Mouse (Mus musculus): ENCODE data around the gene Grhl1.
"Not testable (repeated sequence)": the region's sequence is repeated elsewhere in the genome, so short reads cannot be mapped to it uniquely, and the experiment has no call there.

Gene Grhl1

GRCm38 (mm10) chr12:24571523-24572392 lies at the start of gene Grhl1:
Gene Grhl1, plus strand, starts transcription at chr12:24572283.
- peak; percentile 87 for DNase-seq (ENCODE audit: low spot score)

- not testable (repeated sequence) for DNase-seq (ENCODE audit: low spot score)
These were observed 47.0 kb upstream of the Grhl1 start for GRCm38 (mm10) chr12:24525065-24525464.

- no peak for DNase-seq (ENCODE audit: low spot score)
These were observed 35.7 kb upstream of the Grhl1 start for GRCm38 (mm10) chr12:24536390-24536789.

DNA sequence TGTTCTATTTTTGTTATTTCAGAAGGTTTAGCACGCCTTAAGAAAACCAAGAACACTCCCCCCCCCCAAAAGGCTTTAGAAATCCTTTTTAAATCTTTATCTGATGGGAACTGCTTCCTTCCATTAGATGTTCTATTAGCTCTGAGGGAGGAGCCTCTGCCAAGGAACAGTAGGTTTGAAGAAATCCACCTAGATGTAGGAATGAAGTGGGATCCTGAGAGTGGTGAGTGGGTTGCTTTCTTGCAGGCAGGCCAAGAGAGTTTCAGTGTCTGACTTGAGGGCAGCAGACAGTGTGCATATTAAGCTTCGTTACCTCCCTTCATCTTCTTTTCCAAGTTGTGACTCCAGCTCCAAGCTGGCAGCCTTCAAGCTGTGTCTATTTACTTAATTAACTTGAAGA lies 34.9 kb upstream of the Grhl1 start:
- DNase-seq (ENCODE audit: low spot score): no peak

DNA sequence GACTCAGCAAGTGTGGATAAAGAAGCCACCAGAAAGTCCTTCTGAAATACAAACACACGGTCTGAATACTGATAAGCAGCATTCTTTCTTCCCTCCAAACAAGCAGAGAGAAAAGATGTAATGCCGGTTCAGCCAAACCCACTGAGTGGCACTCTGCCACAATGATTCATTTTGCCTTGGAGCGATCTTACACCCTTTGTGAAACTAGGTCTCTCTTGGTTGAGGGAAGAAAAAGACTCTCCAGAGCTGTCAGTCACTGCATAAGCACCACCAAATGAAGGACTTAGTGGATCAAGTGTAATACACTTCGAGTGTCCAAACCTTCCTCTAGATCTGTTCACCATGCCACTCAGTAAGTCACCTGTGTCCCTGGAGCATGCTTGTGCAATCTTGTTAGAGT lies 34.1 kb upstream of the Grhl1 start:
- no peak for DNase-seq (ENCODE audit: low spot score)

- DNase-seq (ENCODE audit: low spot score): no peak
These were observed 30.5 kb upstream of the Grhl1 start for GRCm38 (mm10) chr12:24541426-24542154.

DNA sequence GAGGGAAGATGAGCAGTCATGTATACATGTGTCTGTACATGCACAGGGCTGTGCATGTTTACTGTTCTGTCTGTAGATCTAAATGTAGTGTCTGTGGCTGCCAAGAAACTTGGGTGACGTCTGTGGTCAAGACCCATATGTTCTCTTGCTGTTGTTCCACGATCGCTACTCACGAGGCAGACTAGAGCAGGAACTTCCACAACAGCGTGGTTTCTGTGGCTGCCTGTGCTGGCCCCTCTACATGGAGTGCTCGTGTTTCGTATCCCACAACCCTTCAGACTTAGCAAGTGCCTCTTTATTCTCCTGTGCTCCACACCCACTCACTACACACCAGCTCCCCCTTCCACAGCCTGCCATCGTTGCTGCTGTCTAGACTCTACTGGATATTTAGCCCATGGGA lies 24.4 kb upstream of the Grhl1 start:
- DNase-seq (ENCODE audit: low spot score): no peak

DNA sequence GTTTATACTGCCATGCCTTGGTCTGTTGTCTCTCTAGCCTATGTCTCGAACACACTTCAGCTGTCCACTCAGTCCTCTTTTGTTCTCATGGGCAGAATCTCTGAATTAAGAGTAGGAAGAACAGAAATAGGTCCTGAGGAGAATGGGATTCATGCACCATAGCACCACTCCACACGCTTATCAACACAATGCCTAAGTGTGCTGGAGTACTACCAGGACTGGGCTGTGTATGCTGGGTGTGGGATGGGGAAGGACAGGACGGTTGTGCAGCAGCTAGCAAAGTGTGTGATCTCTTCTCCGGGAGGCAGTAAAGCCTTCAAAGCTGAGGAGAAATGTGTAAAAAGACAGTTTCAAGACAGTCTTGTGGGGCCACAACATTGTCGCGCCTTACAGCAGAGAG lies 23.2 kb upstream of the Grhl1 start:
- DNase-seq (ENCODE audit: low spot score): no peak

DNA sequence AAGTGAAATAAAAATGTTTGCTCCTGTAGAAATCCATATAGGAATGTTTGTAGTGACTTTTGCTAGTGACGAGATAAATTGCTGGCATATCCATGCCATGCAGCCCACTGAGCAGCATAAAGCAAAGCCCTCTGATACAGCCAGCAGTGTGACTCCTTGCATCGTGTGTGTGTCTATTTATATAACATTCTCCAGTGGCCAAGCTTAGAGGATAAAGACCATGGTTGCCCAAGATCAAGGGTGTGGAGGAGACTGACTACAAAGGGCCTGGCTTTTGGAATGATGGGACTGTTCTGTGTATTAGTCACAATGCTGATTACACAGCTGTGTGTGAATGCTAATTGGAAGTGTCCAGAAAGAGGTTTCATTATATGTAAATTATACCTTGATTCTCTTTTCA lies 19.6 kb upstream of the Grhl1 start:
- DNase-seq (ENCODE audit: low spot score): no peak

DNA sequence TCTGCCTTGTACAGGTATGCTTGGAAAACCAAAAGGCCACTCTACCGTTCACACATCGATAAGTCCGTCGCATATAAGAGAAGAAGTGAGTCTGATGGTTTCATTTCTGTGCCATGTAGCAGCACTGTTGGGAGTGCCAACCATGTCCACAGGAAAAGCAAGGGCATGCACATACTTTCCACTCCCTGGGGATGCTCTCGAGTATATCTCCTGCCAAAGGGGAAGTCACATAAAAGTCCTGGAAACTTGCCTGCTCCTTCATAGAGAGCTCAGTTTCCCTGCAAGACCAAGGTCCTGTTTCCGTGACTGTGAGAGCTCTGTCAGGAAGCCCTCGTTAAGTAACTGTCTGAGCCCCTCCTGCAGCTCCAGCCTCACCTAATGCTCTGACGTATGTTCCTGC lies 16.1 kb upstream of the Grhl1 start:
- DNase-seq (ENCODE audit: low spot score): no peak

- DNase-seq (ENCODE audit: low spot score): no peak
These were observed 8.6 kb upstream of the Grhl1 start for GRCm38 (mm10) chr12:24563395-24563960.

DNA sequence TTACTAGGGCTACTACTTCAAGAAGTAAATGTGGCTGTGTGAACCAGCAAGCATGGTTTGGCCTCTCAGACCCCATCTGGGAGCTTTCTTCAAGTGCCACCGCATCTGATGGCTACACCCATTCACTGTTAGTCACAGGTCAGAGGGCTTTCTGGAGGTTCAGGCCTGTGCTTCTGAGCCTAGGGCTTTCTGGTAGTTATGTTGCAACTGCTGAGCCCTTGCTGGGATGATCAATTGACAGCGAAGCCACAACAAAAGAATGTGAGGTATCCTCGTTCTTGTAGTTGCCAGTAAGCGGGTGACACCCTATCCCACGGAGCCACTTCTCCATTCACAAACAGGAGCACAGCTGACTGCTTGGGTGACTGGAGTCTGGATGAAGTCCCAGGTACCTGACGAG lies 6.8 kb upstream of the Grhl1 start:
- no peak for DNase-seq (ENCODE audit: low spot score)

DNA sequence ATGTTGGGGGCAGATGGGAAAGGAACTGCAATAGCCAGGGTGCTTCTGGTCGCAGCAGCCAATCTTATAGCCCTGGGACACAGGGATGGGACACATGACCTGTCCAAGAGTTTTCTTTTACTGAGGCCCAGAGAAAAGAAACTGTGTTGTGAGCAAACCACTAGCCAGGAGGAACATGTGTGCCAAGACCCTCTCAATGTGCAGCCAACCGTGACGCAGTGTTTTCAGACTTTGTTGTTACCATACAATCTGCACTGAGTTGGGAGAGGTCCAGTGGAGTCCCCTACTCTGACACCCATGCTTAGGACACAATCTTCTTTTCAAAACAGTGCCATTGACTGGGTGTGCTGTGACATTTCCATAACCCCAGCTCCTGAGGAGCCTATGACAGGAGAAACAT lies 4.5 kb upstream of the Grhl1 start:
- DNase-seq (ENCODE audit: low spot score): no peak

DNA sequence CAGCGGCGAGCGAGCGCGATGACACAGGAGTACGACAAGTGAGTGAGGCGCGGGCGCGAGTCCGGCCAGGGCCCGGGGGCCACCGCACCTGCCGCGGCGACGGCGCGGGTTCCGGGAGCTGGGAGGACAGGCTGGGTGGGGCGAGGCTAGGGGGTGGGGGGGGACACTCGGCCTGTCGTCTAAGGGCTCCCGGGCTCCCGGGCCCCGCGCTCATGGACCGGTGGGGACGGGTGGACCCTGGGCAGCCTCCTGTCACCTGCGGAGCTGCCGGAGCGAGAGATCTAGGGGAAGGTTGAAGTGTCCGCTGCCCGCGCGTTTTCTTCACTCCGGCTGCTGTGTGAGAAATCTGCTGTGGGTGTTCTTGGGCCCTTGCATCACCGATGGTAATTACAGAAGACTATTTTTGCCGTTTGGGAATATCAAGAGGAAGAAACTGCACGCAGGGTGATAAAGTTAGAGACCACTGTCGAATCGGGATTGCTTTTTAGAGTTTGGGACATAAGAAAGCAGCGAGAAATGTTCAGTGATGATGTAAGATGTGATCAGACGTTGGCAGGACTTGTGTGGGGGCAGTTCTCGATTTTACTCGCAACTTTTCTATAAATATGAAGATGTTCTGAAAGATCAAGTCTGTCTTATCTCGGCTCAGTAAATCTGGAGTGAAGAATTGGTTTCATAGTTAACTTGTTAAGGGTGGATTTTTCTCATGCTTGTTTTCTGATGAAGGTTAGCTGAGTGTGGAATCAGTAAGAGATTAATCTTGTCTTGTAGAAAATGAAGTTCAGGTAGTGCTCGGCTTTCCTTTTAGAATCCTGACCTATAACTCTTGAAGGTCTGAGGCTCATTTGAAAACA lies 565 bp downstream of the Grhl1 start:
- no peak for DNase-seq (ENCODE audit: low spot score)

DNA sequence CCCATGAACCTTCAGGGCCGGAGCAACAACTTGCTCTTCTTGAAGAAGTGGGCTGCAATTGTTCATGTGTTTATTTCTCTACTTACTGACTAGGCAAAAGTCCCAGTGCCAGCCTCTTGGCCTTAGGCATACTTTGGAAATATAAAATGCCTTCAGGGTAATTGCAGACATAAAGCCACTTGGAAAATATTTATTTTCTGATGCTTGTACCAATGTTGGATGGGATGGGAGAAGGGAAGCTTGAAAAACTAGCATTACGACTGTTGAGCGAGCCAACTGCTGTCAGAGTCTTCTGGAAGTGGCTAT lies 1.1 kb downstream of the Grhl1 start:
- DNase-seq (ENCODE audit: low spot score): no peak

- DNase-seq (ENCODE audit: low spot score): no peak
These were observed 2.8 kb downstream of the Grhl1 start for GRCm38 (mm10) chr12:24574870-24575269.

DNA sequence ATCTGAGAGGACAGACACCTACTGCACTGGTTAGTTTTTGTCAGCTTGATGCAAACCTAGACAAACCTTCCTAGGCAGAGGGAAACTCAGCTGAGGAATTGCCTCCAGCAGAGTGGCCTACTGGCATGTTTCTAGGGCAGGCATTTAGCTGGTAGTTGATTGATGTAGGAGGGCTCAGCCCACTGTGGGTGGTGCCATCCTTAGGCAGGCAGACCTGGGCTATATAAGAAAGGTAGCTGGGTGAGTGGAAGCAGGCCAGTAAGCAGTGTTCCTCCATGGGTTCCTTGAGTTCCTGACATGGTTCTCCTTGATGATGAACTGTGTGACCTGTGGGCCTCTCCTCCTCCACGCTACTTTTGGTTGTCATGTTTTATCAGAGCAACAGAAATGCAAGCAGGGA lies 8.4 kb downstream of the Grhl1 start:
- no peak for DNase-seq (ENCODE audit: low spot score)

DNA sequence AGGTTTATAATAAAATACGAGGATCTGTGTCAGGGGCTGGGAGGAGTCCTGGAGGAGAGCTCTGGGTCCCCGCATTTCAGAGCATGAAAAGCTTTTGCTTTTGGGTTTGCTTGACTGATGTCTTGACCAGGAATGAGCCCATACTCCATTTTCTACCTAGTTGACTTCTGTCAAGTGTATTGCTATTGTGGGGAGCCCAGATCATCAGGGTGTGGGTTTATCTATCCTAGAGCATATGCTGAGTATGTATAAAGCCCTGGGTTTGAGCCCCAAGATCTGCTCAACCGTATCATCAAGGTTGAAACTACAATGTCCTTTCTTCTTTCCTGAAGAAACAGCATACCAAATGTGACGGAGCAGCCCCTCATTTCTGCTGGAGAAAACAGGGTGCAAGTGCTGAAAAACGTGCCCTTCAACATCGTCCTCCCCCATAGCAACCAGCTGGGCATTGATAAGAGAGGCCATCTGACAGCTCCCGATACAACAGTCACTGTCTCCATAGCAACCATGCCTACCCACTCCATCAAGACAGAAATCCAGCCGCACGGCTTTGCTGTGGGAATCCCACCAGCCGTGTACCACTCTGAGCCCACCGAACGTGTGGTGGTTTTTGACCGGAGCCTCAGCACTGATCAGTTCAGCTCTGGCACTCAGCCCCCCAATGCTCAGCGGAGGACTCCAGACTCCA lies 9.1 kb downstream of the Grhl1 start:
- peak; percentile 64 for DNase-seq (ENCODE audit: low spot score)

DNA sequence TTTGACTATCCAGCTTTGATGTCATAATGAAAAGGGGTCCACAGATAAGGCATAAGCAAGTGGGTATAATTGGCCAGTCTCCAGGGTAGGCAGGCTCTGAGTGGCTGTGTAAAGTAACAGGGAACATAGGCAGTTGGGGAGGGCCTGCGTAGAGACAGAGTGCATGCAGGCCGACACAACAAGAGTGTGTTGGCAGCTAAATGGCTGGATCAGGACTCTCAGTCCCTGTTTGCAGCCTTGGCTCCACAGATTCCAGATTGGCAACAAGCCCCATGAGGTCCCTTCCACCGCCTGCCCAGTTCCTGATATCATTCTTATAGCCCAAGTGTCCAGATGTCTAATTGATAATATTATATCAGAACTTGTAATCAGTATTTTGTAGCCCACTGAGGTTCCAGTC lies 11.6 kb downstream of the Grhl1 start:
- DNase-seq (ENCODE audit: low spot score): no peak

- no peak for DNase-seq (ENCODE audit: low spot score)
These were observed 12.8 kb downstream of the Grhl1 start for GRCm38 (mm10) chr12:24584835-24585234.

DNA sequence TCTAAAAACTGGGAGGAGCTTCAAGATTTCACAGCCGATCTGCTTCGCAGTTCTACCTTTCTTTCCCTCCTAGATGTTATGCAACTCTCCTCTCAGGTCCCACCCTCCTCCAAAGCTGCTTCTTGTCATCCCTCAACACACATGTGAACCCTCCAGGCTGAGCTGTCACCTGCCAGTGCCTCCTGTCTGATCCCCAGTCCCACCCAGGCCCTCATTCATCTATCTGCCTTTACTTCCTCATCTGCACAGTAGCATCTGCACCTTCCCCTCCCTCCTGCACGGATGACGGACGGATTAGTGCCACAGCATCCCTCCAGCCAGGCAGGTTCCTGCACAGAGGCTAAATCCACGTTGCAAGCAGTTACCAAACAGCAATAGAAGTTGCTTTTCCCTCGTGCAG lies 14.1 kb downstream of the Grhl1 start:
- no peak for DNase-seq (ENCODE audit: low spot score)

GRCm38 (mm10) chr12:24590371-24590770 lies 18.3 kb downstream of the Grhl1 start:
- DNase-seq (ENCODE audit: low spot score): no peak
